Mouse (Mus musculus) ES-E14 (cell line): ENCODE results near the gene Tspo2. TPM values are rescaled to one million over a fixed set of nuclear protein-coding genes. Genes with fewer than 3 reads are reported as not detected.

Experiments used
- DNase-seq: peaks from one replicate; pipeline ENCODE4 v3.0.0-alpha.2; 2013; ENCODE audit warnings: low read depth, low spot score
- H3K27ac ChIP-seq: 2 replicates; pipeline ENCODE4 v1.5.1; 2012; ENCODE audit warnings: low read depth, mild to moderate bottlenecking, low read length, moderate library complexity, mixed read lengths; ENCODE audit not compliant: poor library complexity, insufficient read depth, severe bottlenecking
- H3K36me3 ChIP-seq: 2 replicates; pipeline ENCODE4 v1.6.1; 2012; ENCODE audit warnings: mild to moderate bottlenecking, low read length, moderate library complexity, mixed read lengths; ENCODE audit not compliant: control insufficient read depth, poor library complexity, insufficient read depth, severe bottlenecking
- H3K4me1 ChIP-seq, 2 experiments: fragments of 150-350 bp in 1 of 2; sonication (generic) in 1 of 2; 2 replicates each; pipeline ENCODE4 v1.6.1; 2012; ENCODE audit warnings: low read length in 2 of 2, mild to moderate bottlenecking in 1 of 2, mixed read lengths in 1 of 2; ENCODE audit not compliant: control insufficient read depth in 2 of 2, insufficient read depth in 2 of 2, poor library complexity in 1 of 2
- H3K4me3 ChIP-seq, 2 experiments: fragments of 150-350 bp in 1 of 2; sonication (generic) in 1 of 2; 2 replicates each; pipeline ENCODE4 v1.5.1; 2012; ENCODE audit warnings: low read length in 2 of 2, low read depth in 1 of 2, mild to moderate bottlenecking in 1 of 2, mixed read lengths in 1 of 2; ENCODE audit not compliant: insufficient read depth in 1 of 2, poor library complexity in 1 of 2, severe bottlenecking in 1 of 2
- H3K9ac ChIP-seq: 2 replicates; pipeline ENCODE4 v1.6.1; 2012; ENCODE audit warnings: low read depth, mild to moderate bottlenecking, low read length, mixed read lengths; ENCODE audit not compliant: poor library complexity, insufficient read depth, severe bottlenecking
- H3K9me3 ChIP-seq: fragments of 150-350 bp; sonication (generic); 2 replicates; pipeline ENCODE4 v1.6.1; 2012; ENCODE audit warnings: low read depth, mild to moderate bottlenecking, low read length; ENCODE audit not compliant: control insufficient read depth, insufficient read depth
- CHD2 ChIP-seq: IDR thresholded peaks from 2 replicates; pipeline ENCODE4 v1.6.1; 2014; ENCODE audit warnings: mild to moderate bottlenecking, low read depth, low read length, inconsistent platforms
- HCFC1 ChIP-seq: IDR thresholded peaks from 2 replicates; pipeline ENCODE4 v1.6.1; 2012; ENCODE audit warnings: low read length, inconsistent platforms, borderline replicate concordance; ENCODE audit not compliant: insufficient read depth
- MAFK ChIP-seq: IDR thresholded peaks from 2 replicates; pipeline ENCODE4 v1.6.1; 2014; ENCODE audit warnings: mild to moderate bottlenecking, low read depth, low read length, inconsistent platforms; ENCODE audit not compliant: insufficient read depth
- ZC3H11A ChIP-seq: IDR thresholded peaks from 2 replicates; pipeline ENCODE4 v1.6.1; 2012; ENCODE audit warnings: low read depth, mild to moderate bottlenecking, inconsistent platforms, low read length, borderline replicate concordance
- ZNF384 ChIP-seq: IDR thresholded peaks from 2 replicates; pipeline ENCODE4 v1.6.1; 2012; ENCODE audit warnings: low read depth, low read length, inconsistent platforms
- in situ Hi-C, 2 experiments: fragments of 600-800 bp; cut with MboI; formaldehyde crosslinking; loops; one replicate each; pipeline ENCODE4 v1.15.1; 2025; ENCODE audit warnings: low sequenced_read_pairs in 2 of 2, inconsistent platforms in 1 of 2; ENCODE audit not compliant: unreplicated experiment in 2 of 2
- total RNA-seq: library from RNA; depleted of rRNA; stranded (reverse); fragments of 300-350 nt; gene quantifications from 2 replicates; pipeline ENCODE4 v1.2.3, GENCODE M21; 2012

Gene Tspo2
- total RNA-seq, 1 experiment = not detected

DNA sequence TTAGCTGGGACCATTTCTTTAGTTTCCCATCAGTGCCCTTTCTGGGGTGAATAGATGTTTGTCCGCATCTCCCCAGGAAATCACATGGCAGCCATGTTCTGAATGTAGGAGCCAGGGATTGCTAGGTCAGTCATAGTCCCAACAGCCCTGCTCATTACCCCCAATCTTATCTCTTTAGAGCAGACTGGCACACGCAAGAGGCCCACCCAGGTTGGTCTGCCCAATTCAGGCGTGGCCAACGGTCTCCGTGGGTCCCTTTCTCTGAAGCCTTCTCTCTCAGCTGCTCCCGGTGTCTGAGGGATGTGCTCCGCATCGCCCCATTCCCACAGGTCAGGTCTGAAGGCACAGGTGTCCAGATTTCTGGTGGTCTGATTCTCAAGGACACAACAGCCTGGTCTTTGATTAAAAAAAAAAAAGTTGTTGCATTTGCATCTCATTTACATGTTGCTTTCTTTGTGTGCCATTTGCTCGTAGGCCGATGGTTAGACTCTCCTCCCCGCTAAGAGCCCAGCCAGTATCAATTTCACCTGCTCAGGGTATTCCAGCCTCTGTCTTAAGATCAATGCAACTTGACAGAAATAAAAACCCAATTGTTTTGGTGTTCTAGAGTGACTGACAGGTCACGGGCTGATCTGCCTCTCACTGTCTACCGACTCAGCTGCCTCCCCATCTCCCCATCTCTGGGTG lies 513 bp downstream of the Tspo2 start:
- H3K4me3 ChIP-seq = no peak overlapping the region
- H3K9ac ChIP-seq = no peak overlapping the region
- in situ Hi-C loops = no loop called here
- H3K36me3 ChIP-seq = no peaks in the 10 kb centered on the region
- no peak for DNase-seq
- H3K4me1 ChIP-seq = peaks cover 5 to 16% of the 10 kb centered on the region in 2 experiments
- H3K9me3 ChIP-seq = no peaks in the 10 kb centered on the region
- H3K27ac ChIP-seq = no peak overlapping the region
- no peak for TF ChIP-seq MAFK
- peak; percentile 28; the same call in 1 of the 2 replicates for TF ChIP-seq ZNF384
- no peak for TF ChIP-seq HCFC1

DNA sequence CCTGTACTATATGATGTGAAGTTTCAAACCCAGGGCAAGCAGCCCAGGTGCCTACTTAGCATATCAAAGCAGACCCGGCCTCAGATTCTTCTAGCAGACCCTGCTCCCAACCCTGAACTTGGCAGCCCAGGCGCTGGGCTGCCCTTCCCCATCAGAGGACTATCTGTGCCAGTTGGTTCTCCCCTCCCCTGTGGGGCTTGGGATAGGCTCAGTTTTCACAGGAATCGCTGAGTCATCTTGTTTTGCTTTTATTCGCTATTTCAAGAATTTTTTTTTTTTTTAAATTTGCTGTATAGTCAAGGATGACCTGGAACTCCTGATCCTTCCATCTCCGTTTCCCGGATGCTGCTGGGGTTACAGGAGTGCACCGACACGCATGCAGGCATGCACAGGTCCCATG lies 3.6 kb downstream of the Tspo2 start:
- Histone ChIP-seq H3K4me3 (no peak overlapping the region), H3K4me1 (peaks cover 7 to 25% of the 10 kb centered on the region in 2 experiments), H3K9ac (no peak overlapping the region), H3K9me3 (no peaks in the 10 kb centered on the region), H3K27ac (no peak overlapping the region), H3K36me3 (no peaks in the 10 kb centered on the region)
- DNase-seq = no peak
- in situ Hi-C loops = no loop called here
- TF ChIP-seq ZNF384 = no peak

DNA sequence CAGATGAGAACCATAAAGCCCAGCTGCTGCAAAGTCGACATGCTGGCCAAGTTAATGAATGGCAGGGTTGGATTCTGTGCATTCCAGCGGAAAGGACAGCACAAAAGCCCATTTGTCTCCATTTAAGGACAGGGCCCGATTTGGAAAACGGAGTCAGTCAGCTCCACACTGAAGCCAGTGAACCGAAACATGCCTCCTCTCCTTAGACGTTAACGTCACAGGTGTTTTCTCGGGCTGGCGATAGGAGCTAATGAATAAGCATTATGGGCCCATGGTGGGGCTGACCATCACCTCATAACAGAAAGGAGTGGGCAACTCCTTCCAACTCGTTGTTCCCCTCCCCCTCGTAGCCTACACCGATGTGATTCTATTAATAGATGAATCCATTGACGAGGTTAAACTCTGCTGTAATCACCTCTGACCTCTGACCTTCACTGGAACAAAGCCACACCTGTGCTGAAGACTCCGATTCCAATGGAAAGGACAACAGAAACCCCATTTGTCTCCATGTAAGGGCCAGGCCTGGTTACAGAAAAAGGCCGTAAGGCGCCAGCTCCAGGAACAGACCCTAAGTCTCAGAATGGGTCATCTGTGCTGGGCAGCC lies 7.7 kb downstream of the Tspo2 start:
- no peaks in the 10 kb centered on the region for H3K36me3 ChIP-seq
- in situ Hi-C loops = no loop called here
- DNase-seq = no peak
- no peak for TF ChIP-seq ZC3H11A
- TF ChIP-seq ZNF384 = no peak
- TF ChIP-seq MAFK = no peak
- no peak for TF ChIP-seq HCFC1
- TF ChIP-seq CHD2 = no peak
- H3K4me1 ChIP-seq = peaks cover 4 to 11% of the 10 kb centered on the region in 2 experiments; a peak in 3 of 4 replicates
- no peaks in the 10 kb centered on the region for H3K9me3 ChIP-seq
- peak overlapping the region; percentile 21; the same call in 1 of the 2 replicates for H3K9ac ChIP-seq
- H3K27ac ChIP-seq = no peak overlapping the region
- no peak overlapping the region for H3K4me3 ChIP-seq

DNA sequence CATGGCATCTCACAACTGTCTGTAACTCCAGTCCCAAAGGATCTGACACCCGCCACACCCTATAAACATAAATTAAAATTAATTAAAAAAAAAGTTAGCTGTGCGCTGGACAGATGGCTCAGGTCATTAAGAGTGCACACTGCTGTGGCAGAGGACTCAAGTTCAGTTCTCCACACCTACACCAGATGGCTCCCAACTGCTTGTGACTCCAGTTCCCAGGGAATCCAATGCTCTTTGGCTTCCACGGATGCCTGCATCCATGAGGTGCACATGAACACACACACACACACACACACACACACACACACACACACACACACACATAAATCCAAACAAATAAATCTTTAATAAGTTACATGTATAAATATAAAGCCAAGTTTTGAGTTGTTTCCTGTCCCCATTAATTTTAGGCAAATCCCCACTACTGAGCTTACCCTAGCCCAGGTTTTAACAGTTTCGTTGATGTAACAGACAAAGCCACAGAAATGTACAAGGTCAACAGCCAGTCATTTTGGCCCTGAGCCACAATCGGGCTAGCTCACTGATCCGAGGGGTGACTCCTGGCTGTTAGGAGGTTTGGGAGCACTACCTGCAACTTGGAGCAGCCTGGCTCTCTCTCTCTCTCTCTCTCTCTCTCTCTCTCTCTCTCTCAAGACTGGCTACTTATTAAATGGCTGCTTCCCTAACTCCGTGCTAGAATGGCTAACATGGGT lies 8.4 kb downstream of the Tspo2 start:
- peaks cover 4 to 9% of the 10 kb centered on the region in 2 experiments; a peak in 3 of 4 replicates for H3K4me1 ChIP-seq
- no peak overlapping the region for H3K27ac ChIP-seq
- no peak for DNase-seq
- H3K4me3 ChIP-seq = no peak overlapping the region
- no peak overlapping the region for H3K9ac ChIP-seq
- H3K36me3 ChIP-seq = no peaks in the 10 kb centered on the region
- no peak for TF ChIP-seq ZC3H11A
- TF ChIP-seq ZNF384 = no peak
- TF ChIP-seq MAFK = no peak
- no peak for TF ChIP-seq CHD2
- no peak for TF ChIP-seq HCFC1
- no peaks in the 10 kb centered on the region for H3K9me3 ChIP-seq
- in situ Hi-C loops = no loop called here
